Mouse (Mus musculus) frontal cortex, postnatal 14 days (tissue): ENCODE results near the gene Fer.
A peak's percentile ranks its signal among the peaks of the same experiment; 100 is the strongest.
"Not testable (repeated sequence)": the region's sequence is repeated elsewhere in the genome, so short reads cannot be mapped to it uniquely, and the experiment has no call there.

Experiments used
- DNase-seq, 2 experiments: peaks; one replicate each; pipeline ENCODE4 v3.0.0; 2022; ENCODE audit warnings: low spot score in 2 of 2

The Fer gene

GRCm38 (mm10) chr17:63863012-63863630 lies at the start of gene Fer:
Fer (plus strand) TSS chr17:63863062.
- no peak for DNase-seq

- DNase-seq: no peak
These were observed 49.3 kb upstream of the Fer start for GRCm38 (mm10) chr17:63813552-63813951.

GRCm38 (mm10) chr17:63818444-63819027 lies 44.3 kb upstream of the Fer start:
- no peak for DNase-seq

GRCm38 (mm10) chr17:63824141-63824540 lies 38.7 kb upstream of the Fer start:
- DNase-seq: no peak

- no peak for DNase-seq
These were observed 36.7 kb upstream of the Fer start for GRCm38 (mm10) chr17:63826196-63826595.

GRCm38 (mm10) chr17:63826767-63827166 lies 36.1 kb upstream of the Fer start:
- no peak for DNase-seq

GRCm38 (mm10) chr17:63828561-63829332 lies 34.1 kb upstream of the Fer start:
- DNase-seq: no peak

- no peak for DNase-seq
These were observed 31.3 kb upstream of the Fer start for GRCm38 (mm10) chr17:63831550-63831949.

GRCm38 (mm10) chr17:63836223-63836622 lies 26.6 kb upstream of the Fer start:
- DNase-seq: no peak

- no peak for DNase-seq
These were observed 26.2 kb upstream of the Fer start for GRCm38 (mm10) chr17:63836641-63837040.

GRCm38 (mm10) chr17:63838144-63838543 lies 24.7 kb upstream of the Fer start:
- no peak for DNase-seq

GRCm38 (mm10) chr17:63839636-63840269 lies 23.1 kb upstream of the Fer start:
- DNase-seq: no peak

GRCm38 (mm10) chr17:63842226-63842625 lies 20.6 kb upstream of the Fer start:
- no peak for DNase-seq

GRCm38 (mm10) chr17:63844936-63845335 lies 17.9 kb upstream of the Fer start:
- DNase-seq: no peak

GRCm38 (mm10) chr17:63845766-63846165 lies 17.1 kb upstream of the Fer start:
- not testable (repeated sequence) for DNase-seq

GRCm38 (mm10) chr17:63849151-63849550 lies 13.7 kb upstream of the Fer start:
- no peak for DNase-seq

- DNase-seq: peak; percentile 64 to 77
These were observed 13.3 kb upstream of the Fer start for GRCm38 (mm10) chr17:63849566-63849965.

- DNase-seq: no peak
These were observed 12.8 kb upstream of the Fer start for GRCm38 (mm10) chr17:63850016-63850415.

GRCm38 (mm10) chr17:63857023-63857544 lies 5.8 kb upstream of the Fer start:
- no peak for DNase-seq

GRCm38 (mm10) chr17:63860988-63861387 lies 1.9 kb upstream of the Fer start:
- no peak for DNase-seq

GRCm38 (mm10) chr17:63862399-63862798 lies 463 bp upstream of the Fer start:
- no peak for DNase-seq

GRCm38 (mm10) chr17:63863647-63864149 lies 836 bp downstream of the Fer start, which contains the start of gene A930002H24Rik:
A930002H24Rik (minus strand) TSS chr17:63863791.
- DNase-seq: peak; percentile 98 to 99
